Mouse (Mus musculus): ENCODE data around the gene Aimp2.

The Aimp2 gene

GRCm38 (mm10) chr5:143909417-143910400 lies at the start of gene Aimp2, which contains the start of gene Pms2:
Gene Aimp2 (minus strand): TSS chr5:143909847.
Gene Pms2 (plus strand): TSS chr5:143909964.
- DNase-seq (ENCODE audit: low spot score): peak; percentile 99

- no peak for DNase-seq (ENCODE audit: low spot score)
Observed at GRCm38 (mm10) chr5:143957101-143957500, 47.5 kb upstream of the Aimp2 start.

- no peak for DNase-seq (ENCODE audit: low spot score)
Observed at GRCm38 (mm10) chr5:143950016-143950415, 40.4 kb upstream of the Aimp2 start.

- no peak for DNase-seq (ENCODE audit: low spot score)
Observed at GRCm38 (mm10) chr5:143948361-143948760, 38.7 kb upstream of the Aimp2 start.

- no peak for DNase-seq (ENCODE audit: low spot score)
Observed at GRCm38 (mm10) chr5:143943231-143944125, 33.8 kb upstream of the Aimp2 start.

- no peak for DNase-seq (ENCODE audit: low spot score)
Observed at GRCm38 (mm10) chr5:143941588-143941987, 31.9 kb upstream of the Aimp2 start.

- DNase-seq (ENCODE audit: low spot score): no peak
Observed at GRCm38 (mm10) chr5:143936156-143936555, 26.5 kb upstream of the Aimp2 start.

- no peak for DNase-seq (ENCODE audit: low spot score)
Observed at GRCm38 (mm10) chr5:143933875-143934274, 24.2 kb upstream of the Aimp2 start.

- DNase-seq (ENCODE audit: low spot score): no peak
Observed at GRCm38 (mm10) chr5:143933414-143933813, 23.8 kb upstream of the Aimp2 start.

GRCm38 (mm10) chr5:143932831-143933230 lies 23.2 kb upstream of the Aimp2 start, which contains the start of gene Rsph10b:
Gene Rsph10b (plus strand): TSS chr5:143933035.
- DNase-seq (ENCODE audit: low spot score): peak; percentile 60

- DNase-seq (ENCODE audit: low spot score): no peak
Observed at GRCm38 (mm10) chr5:143931863-143932580, 22.4 kb upstream of the Aimp2 start.

- DNase-seq (ENCODE audit: low spot score): no peak
Observed at GRCm38 (mm10) chr5:143930656-143931055, 21.0 kb upstream of the Aimp2 start.

GRCm38 (mm10) chr5:143929291-143929690 lies 19.6 kb upstream of the Aimp2 start:
- DNase-seq (ENCODE audit: low spot score): no peak

GRCm38 (mm10) chr5:143927875-143928274 lies 18.2 kb upstream of the Aimp2 start, which contains the start of gene Gm42421:
Gene Gm42421 (plus strand): TSS chr5:143928175.
- no peak for DNase-seq (ENCODE audit: low spot score)

- DNase-seq (ENCODE audit: low spot score): no peak
Observed at GRCm38 (mm10) chr5:143924781-143925452, 15.3 kb upstream of the Aimp2 start.

- no peak for DNase-seq (ENCODE audit: low spot score)
Observed at GRCm38 (mm10) chr5:143918120-143918519, 8.5 kb upstream of the Aimp2 start.

- DNase-seq (ENCODE audit: low spot score): peak; percentile 72
Observed at GRCm38 (mm10) chr5:143917418-143917817, 7.8 kb upstream of the Aimp2 start.

GRCm38 (mm10) chr5:143916221-143916620 lies 6.6 kb upstream of the Aimp2 start:
- no peak for DNase-seq (ENCODE audit: low spot score)

GRCm38 (mm10) chr5:143908926-143909325 lies 721 bp downstream of the Aimp2 start:
- DNase-seq (ENCODE audit: low spot score): no peak

- DNase-seq (ENCODE audit: low spot score): no peak
Observed at GRCm38 (mm10) chr5:143906429-143906828, 3.2 kb downstream of the Aimp2 start.

- DNase-seq (ENCODE audit: low spot score): no peak
Observed at GRCm38 (mm10) chr5:143903813-143904212, 5.8 kb downstream of the Aimp2 start.

All from lung, postnatal 25 days (tissue).